Mouse (Mus musculus): Measurements from ENCODE around the gene Sars2. TPM values are rescaled to one million over a fixed set of nuclear protein-coding genes. Genes with fewer than 3 reads are reported as not detected.

Sars2 gene
- 4.0 TPM for polyA plus RNA-seq (2015; fragmentation: Illumina TruSeq; extraction: RNeasy Lipid Tissue Mini Kit (QIAGEN cat#74804); ENCODE audit: insufficient read depth, low replicate concordance)

DNA sequence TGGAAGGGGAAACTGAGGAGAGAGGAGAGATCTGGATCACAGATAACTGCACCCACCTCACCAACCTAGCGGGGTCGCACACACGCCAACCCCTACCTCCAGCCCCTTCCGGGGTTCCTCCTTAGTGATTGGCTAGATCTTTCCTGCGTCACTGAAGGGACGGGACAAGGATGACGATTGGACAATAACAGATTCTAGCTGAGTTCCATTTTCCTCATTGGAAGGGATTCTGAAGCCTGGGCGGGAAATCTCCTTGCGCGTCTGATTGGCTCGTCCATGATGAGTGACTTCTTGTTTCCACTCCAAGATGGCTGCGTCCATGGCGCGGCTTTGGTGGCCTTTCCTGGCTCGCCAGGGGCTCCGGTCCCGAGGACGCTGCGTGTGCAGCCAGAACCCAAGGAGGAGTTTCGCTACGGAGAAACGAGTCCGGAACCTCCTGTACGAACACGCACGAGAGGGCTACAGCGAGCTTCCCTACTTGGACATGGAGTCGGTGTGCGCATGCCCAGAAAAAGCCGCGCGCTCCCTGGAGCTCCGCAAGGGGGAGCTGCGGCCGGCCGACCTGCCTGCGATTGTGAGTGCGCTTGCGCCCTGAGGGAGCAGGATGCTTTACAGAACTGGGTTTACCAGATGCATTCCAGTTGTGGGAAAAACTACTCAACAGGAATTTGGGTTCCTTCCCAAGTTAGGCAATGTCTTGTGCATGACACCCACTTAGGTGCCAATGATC lies at the start of gene Sars2, which contains the start of gene Mrps12:
Gene Sars2 (plus strand): TSS at position 284 of the 730 bp plus-strand sequence.
Gene Mrps12 (minus strand): TSS at position 112 of the 730 bp plus-strand sequence.

DNA sequence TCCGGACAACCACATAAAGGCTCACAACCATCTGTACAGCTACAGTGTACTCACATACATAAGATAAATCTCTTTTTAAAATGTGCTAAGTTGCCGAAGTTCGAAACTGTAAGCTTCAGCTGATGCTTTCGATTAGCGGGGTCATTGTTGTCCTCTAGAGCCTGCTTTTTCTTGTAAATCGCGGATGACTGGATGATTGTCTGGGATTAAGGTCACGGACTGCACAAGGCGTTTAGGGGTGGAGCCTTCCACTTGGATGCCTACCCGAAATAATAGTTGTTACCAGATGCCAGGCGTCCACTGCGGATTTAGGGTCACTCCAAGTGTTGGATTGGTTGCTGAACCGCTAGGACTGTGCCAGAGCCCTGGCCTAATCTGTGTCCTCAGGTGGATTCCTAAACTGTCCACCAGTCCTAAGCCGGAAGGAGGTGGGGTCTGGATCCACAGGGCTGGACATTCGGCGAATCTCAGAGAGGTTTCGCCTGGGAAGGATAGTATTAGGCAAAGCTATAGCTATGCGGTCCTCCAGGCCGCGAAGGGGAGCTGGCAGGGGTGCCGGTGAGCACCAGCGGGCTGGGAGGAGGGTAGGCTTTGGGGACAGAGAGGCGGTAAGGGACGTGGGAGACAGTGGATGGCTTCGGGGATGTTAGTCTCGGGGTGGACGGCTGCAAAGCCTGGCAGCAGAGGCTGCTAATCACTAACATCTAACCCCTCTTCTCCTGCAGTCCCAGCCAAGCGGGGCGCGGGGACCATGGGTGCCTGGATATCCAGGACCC lies 49.1 kb upstream of the Sars2 start, which contains the start of gene Fbxo27:
Gene Fbxo27 (plus strand): TSS at position 305 of the 776 bp plus-strand sequence.

DNA sequence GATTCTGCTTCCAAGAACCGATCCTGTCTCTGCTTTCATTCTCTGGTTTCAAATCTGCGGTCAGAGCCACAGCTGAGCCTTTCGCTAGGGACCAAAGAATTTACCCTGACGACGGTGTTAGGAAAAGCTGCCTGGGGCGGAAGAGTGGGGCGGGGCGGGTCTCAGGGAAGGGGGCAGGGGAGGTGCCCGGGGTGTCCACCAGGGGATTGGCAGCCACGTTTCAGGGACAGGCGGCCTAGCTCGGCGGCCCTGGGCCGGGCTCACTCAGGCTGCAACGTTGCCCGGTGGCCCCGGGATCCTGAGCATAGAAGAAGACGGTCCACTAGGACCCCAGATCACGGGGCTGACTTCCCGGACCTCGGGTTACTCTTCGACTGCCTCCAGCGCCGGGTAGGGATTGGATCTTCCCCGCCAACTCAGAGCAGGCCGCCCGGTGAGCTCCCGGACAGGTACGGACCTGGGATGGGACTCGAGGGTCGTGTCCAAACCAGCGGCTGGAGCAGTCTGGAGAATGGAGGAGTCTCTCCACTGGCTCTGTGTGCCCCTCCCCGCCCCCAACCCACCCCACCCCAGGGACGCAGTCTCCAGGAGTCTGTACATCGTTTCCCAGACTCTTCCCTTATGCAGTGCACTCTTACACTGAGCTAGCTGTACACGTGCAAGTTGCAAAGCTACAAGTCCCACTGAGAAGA lies 25.1 kb upstream of the Sars2 start, which contains the start of gene Fbxo17:
Gene Fbxo17 (plus strand): TSS at position 215 of the 692 bp plus-strand sequence.

DNA sequence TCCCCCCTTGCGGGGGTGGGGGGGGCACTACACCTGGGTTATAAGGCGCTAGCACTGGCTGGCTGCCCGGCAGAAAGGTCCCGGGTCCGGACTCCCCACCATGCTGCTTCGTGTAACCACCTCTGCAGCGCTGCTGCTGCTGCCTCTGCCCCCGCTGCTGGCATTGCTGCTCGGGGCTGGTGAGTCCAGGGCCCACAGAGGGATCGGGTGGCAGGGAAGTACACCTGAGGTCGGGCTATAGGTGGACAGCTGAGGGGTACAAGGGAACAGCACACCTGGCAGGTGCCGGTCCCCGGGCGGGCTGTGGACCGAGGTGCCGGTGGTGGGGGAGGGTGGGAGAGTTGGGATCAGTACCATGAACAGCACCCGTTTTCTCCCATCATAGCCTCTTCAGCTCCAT lies 14.3 kb downstream of the Sars2 start, which contains the start of gene Ccer2:
Gene Ccer2 (plus strand): TSS at position 96 of the 400 bp plus-strand sequence.

DNA sequence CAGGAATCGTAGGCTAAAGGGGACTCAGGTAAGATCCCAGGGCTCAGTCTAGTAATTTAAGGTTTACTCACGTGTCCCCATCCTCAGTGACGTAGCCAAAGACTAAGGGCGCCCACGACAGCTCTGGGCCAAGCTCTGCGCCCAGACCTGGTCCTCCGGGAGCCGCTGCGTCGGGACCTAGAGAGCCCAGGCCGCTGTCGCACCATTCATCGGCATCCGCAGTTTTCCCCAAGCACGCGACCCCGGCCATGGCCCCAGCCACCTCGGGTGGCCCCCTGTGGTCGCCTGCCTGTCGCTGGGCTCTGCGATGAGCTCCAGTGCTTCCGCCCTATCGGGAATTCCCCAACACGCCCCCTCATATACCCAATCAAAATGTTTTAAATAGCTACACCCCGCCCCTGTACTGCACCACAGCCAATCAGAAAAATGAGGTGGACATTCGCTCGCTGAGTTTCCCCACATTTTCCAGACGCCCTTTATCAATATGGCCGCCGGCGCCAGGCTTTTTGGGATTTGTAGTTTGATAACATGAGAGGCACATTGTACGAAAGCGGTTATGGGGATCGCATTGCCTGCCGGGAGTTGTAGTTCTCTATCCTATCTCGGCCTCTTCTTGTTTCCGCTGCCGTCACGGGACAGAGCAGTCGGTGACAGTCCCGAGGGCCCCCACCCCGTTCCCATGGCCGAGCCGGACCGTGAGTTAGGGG lies 24.5 kb downstream of the Sars2 start, which contains the start of gene Sirt2:
Gene Sirt2 (plus strand): TSS at position 563 of the 707 bp plus-strand sequence.

DNA sequence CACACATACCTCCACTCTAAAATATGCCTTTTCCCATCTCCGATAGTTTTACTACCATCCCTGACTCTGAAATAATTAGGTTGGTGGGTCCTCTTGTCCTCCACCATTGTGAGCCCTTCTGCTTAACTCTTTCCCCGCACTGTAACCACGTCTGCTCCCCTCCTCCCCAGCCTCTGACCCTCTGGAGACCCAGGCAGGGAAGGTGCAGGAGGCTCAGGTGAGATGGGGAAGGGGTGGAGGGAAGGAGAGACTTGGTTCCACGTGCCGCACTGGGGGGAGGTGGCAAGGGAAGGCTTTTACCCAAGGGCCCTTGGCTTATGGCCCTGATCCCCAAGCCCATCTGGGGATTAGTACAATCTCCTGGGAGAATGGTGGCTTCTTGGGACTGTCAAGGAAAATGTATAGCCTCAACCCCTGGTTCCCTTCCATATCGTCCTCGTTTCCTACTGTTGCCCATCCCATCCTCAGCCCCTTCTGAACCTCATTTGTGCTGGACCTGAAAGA lies 25.7 kb downstream of the Sars2 start, which contains the start of gene Nfkbib:
Gene Nfkbib (minus strand): TSS at position 51 of the 504 bp plus-strand sequence.

DNA sequence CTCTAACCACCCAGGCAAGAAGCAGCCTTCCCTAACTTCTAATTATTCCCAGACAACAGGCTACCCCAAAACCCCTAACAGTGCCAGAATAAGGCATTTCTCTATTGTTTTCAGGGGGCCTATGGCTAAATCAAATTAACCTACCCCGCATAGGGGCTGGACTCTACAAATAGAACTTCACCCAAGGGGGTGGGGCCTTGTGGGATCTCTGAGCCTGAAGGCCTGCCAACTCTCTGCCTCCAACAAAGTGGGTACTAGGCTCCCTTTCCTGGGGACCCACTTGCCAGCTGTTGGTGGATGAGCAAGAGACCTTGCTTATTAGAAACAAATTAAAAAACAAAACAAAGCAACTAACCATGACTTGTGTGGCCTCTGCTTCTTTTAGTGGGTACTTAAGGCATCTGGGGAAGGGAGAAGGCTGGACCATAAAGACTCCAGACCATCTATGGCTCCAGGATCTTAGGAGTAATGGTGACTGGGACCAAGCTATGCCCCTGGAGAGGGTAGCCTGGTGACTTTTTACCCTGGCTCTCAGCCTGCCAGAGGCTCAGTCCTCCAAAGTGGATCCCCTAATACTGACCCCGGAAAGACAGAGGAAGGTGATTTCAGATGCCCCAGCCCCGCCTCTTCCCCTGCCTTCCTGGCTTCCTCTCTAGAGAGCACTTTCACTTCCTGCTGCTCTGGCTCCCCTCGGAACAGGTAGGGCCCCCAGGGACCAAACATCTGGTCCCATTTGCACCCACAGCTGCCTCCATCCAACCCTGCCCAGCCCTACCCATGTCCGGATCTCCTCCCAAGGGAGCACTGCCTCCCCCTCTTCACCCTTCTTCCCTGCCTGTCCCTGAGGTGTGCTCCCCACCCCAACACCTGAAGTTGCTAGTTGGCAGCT lies 46.8 kb downstream of the Sars2 start, which contains the start of gene Rinl:
Gene Rinl (plus strand): TSS at position 663 of the 889 bp plus-strand sequence.

Other genes with a start within 250 kb of the Sars2 start
- gene Ifnl2, start 231.5 kb upstream of the Sars2 start, polyA plus RNA-seq (2015; fragmentation: Illumina TruSeq; extraction: RNeasy Lipid Tissue Mini Kit (QIAGEN cat#74804); ENCODE audit: insufficient read depth, low replicate concordance): not detected
- gene Ifnl3, start 219.2 kb upstream of the Sars2 start, polyA plus RNA-seq (2015; fragmentation: Illumina TruSeq; extraction: RNeasy Lipid Tissue Mini Kit (QIAGEN cat#74804); ENCODE audit: insufficient read depth, low replicate concordance): not detected
- gene Sycn, start 201.1 kb upstream of the Sars2 start, polyA plus RNA-seq (2015; fragmentation: Illumina TruSeq; extraction: RNeasy Lipid Tissue Mini Kit (QIAGEN cat#74804); ENCODE audit: insufficient read depth, low replicate concordance): 0.75 TPM
- 0.25 TPM for gene Nccrp1, start 194.7 kb upstream of the Sars2 start, polyA plus RNA-seq (2015; fragmentation: Illumina TruSeq; extraction: RNeasy Lipid Tissue Mini Kit (QIAGEN cat#74804); ENCODE audit: insufficient read depth, low replicate concordance)
- gene Samd4b, start 143.8 kb upstream of the Sars2 start, polyA plus RNA-seq (2015; fragmentation: Illumina TruSeq; extraction: RNeasy Lipid Tissue Mini Kit (QIAGEN cat#74804); ENCODE audit: insufficient read depth, low replicate concordance): 11.7 TPM
- 4.7 TPM for gene Pak4, start 143.8 kb upstream of the Sars2 start, polyA plus RNA-seq (2015; fragmentation: Illumina TruSeq; extraction: RNeasy Lipid Tissue Mini Kit (QIAGEN cat#74804); ENCODE audit: insufficient read depth, low replicate concordance)
- gene Acp7, start 110.7 kb upstream of the Sars2 start, polyA plus RNA-seq (2015; fragmentation: Illumina TruSeq; extraction: RNeasy Lipid Tissue Mini Kit (QIAGEN cat#74804); ENCODE audit: insufficient read depth, low replicate concordance): not detected
- gene Fbxo27, start 49.1 kb upstream of the Sars2 start, polyA plus RNA-seq (2015; fragmentation: Illumina TruSeq; extraction: RNeasy Lipid Tissue Mini Kit (QIAGEN cat#74804); ENCODE audit: insufficient read depth, low replicate concordance): 1.8 TPM
- gene Fbxo17, start 25.2 kb upstream of the Sars2 start, polyA plus RNA-seq (2015; fragmentation: Illumina TruSeq; extraction: RNeasy Lipid Tissue Mini Kit (QIAGEN cat#74804); ENCODE audit: insufficient read depth, low replicate concordance): 2.4 TPM
- gene Mrps12, start 172 bp upstream of the Sars2 start, polyA plus RNA-seq (2015; fragmentation: Illumina TruSeq; extraction: RNeasy Lipid Tissue Mini Kit (QIAGEN cat#74804); ENCODE audit: insufficient read depth, low replicate concordance): 43.0 TPM
- gene Ccer2, start 14.2 kb downstream of the Sars2 start, polyA plus RNA-seq (2015; fragmentation: Illumina TruSeq; extraction: RNeasy Lipid Tissue Mini Kit (QIAGEN cat#74804); ENCODE audit: insufficient read depth, low replicate concordance): not detected
- gene Sirt2, start 24.7 kb downstream of the Sars2 start, polyA plus RNA-seq (2015; fragmentation: Illumina TruSeq; extraction: RNeasy Lipid Tissue Mini Kit (QIAGEN cat#74804); ENCODE audit: insufficient read depth, low replicate concordance): 47.7 TPM
- 8.3 TPM for gene Nfkbib, start 25.5 kb downstream of the Sars2 start, polyA plus RNA-seq (2015; fragmentation: Illumina TruSeq; extraction: RNeasy Lipid Tissue Mini Kit (QIAGEN cat#74804); ENCODE audit: insufficient read depth, low replicate concordance)
- 77.4 TPM for gene Rinl, start 47.0 kb downstream of the Sars2 start, polyA plus RNA-seq (2015; fragmentation: Illumina TruSeq; extraction: RNeasy Lipid Tissue Mini Kit (QIAGEN cat#74804); ENCODE audit: insufficient read depth, low replicate concordance)
- 532 TPM for gene Hnrnpl, start 66.5 kb downstream of the Sars2 start, polyA plus RNA-seq (2015; fragmentation: Illumina TruSeq; extraction: RNeasy Lipid Tissue Mini Kit (QIAGEN cat#74804); ENCODE audit: insufficient read depth, low replicate concordance)
- gene Ech1, start 83.2 kb downstream of the Sars2 start, polyA plus RNA-seq (2015; fragmentation: Illumina TruSeq; extraction: RNeasy Lipid Tissue Mini Kit (QIAGEN cat#74804); ENCODE audit: insufficient read depth, low replicate concordance): 60.7 TPM
- 26.4 TPM for gene Lgals4, start 91.9 kb downstream of the Sars2 start, polyA plus RNA-seq (2015; fragmentation: Illumina TruSeq; extraction: RNeasy Lipid Tissue Mini Kit (QIAGEN cat#74804); ENCODE audit: insufficient read depth, low replicate concordance)
- not detected for gene Lgals7, start 121.9 kb downstream of the Sars2 start, polyA plus RNA-seq (2015; fragmentation: Illumina TruSeq; extraction: RNeasy Lipid Tissue Mini Kit (QIAGEN cat#74804); ENCODE audit: insufficient read depth, low replicate concordance)
- not detected for gene Capn12, start 139.4 kb downstream of the Sars2 start, polyA plus RNA-seq (2015; fragmentation: Illumina TruSeq; extraction: RNeasy Lipid Tissue Mini Kit (QIAGEN cat#74804); ENCODE audit: insufficient read depth, low replicate concordance)
- gene Actn4, start 220.3 kb downstream of the Sars2 start, polyA plus RNA-seq (2015; fragmentation: Illumina TruSeq; extraction: RNeasy Lipid Tissue Mini Kit (QIAGEN cat#74804); ENCODE audit: insufficient read depth, low replicate concordance): 115 TPM
- gene Eif3k, start 239.9 kb downstream of the Sars2 start, polyA plus RNA-seq (2015; fragmentation: Illumina TruSeq; extraction: RNeasy Lipid Tissue Mini Kit (QIAGEN cat#74804); ENCODE audit: insufficient read depth, low replicate concordance): 219 TPM
- 73.6 TPM for gene Map4k1, start 240.1 kb downstream of the Sars2 start, polyA plus RNA-seq (2015; fragmentation: Illumina TruSeq; extraction: RNeasy Lipid Tissue Mini Kit (QIAGEN cat#74804); ENCODE audit: insufficient read depth, low replicate concordance)